Mouse (Mus musculus): ENCODE data around the gene Vmn1r44. TPM values are rescaled to one million over a fixed set of nuclear protein-coding genes. Genes with fewer than 3 reads are reported as not detected.
A peak's percentile ranks its signal among the peaks of the same experiment; 100 is the strongest.
"Not testable (repeated sequence)": the region's sequence is repeated elsewhere in the genome, so short reads cannot be mapped to it uniquely, and the experiment has no call there.

Vmn1r44 gene
- not detected for total RNA-seq (2021)

- intact Hi-C loops (cut with DNase I) = no loop called here
- no peak for DNase-seq (ENCODE audit: low spot score in 2 of 2)
These were observed at the start of gene Vmn1r44 for GRCm38 (mm10) chr6:89883360-89883759. Vmn1r44 (plus strand) TSS chr6:89883660.

GRCm38 (mm10) chr6:89857552-89857951 is 25.9 kb upstream of the Vmn1r44 start:
- DNase-seq (ENCODE audit: low spot score in 2 of 2) = no peak
- intact Hi-C loops (cut with DNase I) = no loop called here

GRCm38 (mm10) chr6:89859839-89860238 is 23.6 kb upstream of the Vmn1r44 start:
- intact Hi-C loops (cut with DNase I) = no loop called here
- DNase-seq (ENCODE audit: low spot score in 2 of 2) = no peak

GRCm38 (mm10) chr6:89863792-89864191 is 19.7 kb upstream of the Vmn1r44 start:
- intact Hi-C loops (cut with DNase I) = no loop called here
- DNase-seq (ENCODE audit: low spot score in 2 of 2) = no peak

GRCm38 (mm10) chr6:89867276-89867675 is 16.2 kb upstream of the Vmn1r44 start:
- no peak for DNase-seq (ENCODE audit: low spot score in 2 of 2)
- intact Hi-C loops (cut with DNase I) = no loop called here

- DNase-seq (ENCODE audit: low spot score in 2 of 2) = no peak
- intact Hi-C loops (cut with DNase I) = no loop called here
These were observed 15.5 kb upstream of the Vmn1r44 start for GRCm38 (mm10) chr6:89867976-89868375.

GRCm38 (mm10) chr6:89876313-89876712 is 7.1 kb upstream of the Vmn1r44 start, which contains the start of the genes Vmn1r42 and Vmn1r43:
Vmn1r42 (minus strand) TSS chr6:89876413.
Vmn1r43 (minus strand) TSS chr6:89876413.
- DNase-seq (ENCODE audit: low spot score in 2 of 2); intact Hi-C loops (cut with DNase I): not testable (repeated sequence)

- DNase-seq (ENCODE audit: low spot score in 2 of 2) = no peak
- intact Hi-C loops (cut with DNase I) = no loop called here
These were observed 6.5 kb upstream of the Vmn1r44 start for GRCm38 (mm10) chr6:89876963-89877362.

- intact Hi-C loops (cut with DNase I) = no loop called here
- no peak for DNase-seq (ENCODE audit: low spot score in 2 of 2)
These were observed 2.6 kb upstream of the Vmn1r44 start for GRCm38 (mm10) chr6:89880867-89881266.

GRCm38 (mm10) chr6:89883812-89884211 is 352 bp downstream of the Vmn1r44 start:
- peak in 1 of 2 experiments; percentile 4 for DNase-seq (ENCODE audit: low spot score in 2 of 2)
- intact Hi-C loops (cut with DNase I) = no loop called here

GRCm38 (mm10) chr6:89940498-89940897 is 57.0 kb downstream of the Vmn1r44 start, which contains the start of gene Vmn1r45:
Vmn1r45 (minus strand) TSS chr6:89940598.
- intact Hi-C loops (cut with DNase I); DNase-seq (ENCODE audit: low spot score in 2 of 2): not testable (repeated sequence)

- DNase-seq (ENCODE audit: low spot score in 2 of 2) = no peak
- intact Hi-C loops (cut with DNase I) = no loop called here
These were observed 57.5 kb downstream of the Vmn1r44 start for GRCm38 (mm10) chr6:89940926-89941325.

Other genes starting within 250 kb of the Vmn1r44 start
- 1 to 10 TPM; 3.6 to 3.9 TPM for gene Txnrd3, start 239.7 kb upstream of the Vmn1r44 start, total RNA-seq (2021)
- gene Vmn1r40, start 176.1 kb upstream of the Vmn1r44 start, total RNA-seq (2021) = not detected
- not detected for gene Vmn1r41, start 142.9 kb upstream of the Vmn1r44 start, total RNA-seq (2021)
- not detected for gene Vmn1r42, start 7.2 kb upstream of the Vmn1r44 start, total RNA-seq (2021)
- gene Vmn1r43, start 7.2 kb upstream of the Vmn1r44 start, total RNA-seq (2021) = not detected
- gene Vmn1r45, start 56.9 kb downstream of the Vmn1r44 start, total RNA-seq (2021) = not detected
- gene Vmn1r46, start 85.7 kb downstream of the Vmn1r44 start, total RNA-seq (2021) = not detected
- gene Vmn1r47, start 132.5 kb downstream of the Vmn1r44 start, total RNA-seq (2021) = not detected
- gene Vmn1r48, start 153.2 kb downstream of the Vmn1r44 start, total RNA-seq (2021) = not detected
- not detected for gene Vmn1r49, start 194.8 kb downstream of the Vmn1r44 start, total RNA-seq (2021)
- not detected for gene Vmn1r50, start 217.8 kb downstream of the Vmn1r44 start, total RNA-seq (2021)
- gene Vmn1r51, start 238.9 kb downstream of the Vmn1r44 start, total RNA-seq (2021) = not detected

All from left cerebral cortex, postnatal 25 days (tissue).